Mouse (Mus musculus) embryo, embryonic 10 days (tissue): ENCODE measurements around the gene Art3.
A peak's percentile ranks its signal among the peaks of the same experiment; 100 is the strongest.

Source experiments
- DNase-seq: peaks from one replicate; pipeline ENCODE4 v3.0.0-alpha.2; 2015; ENCODE audit warnings: low spot score

The Art3 gene

DNA sequence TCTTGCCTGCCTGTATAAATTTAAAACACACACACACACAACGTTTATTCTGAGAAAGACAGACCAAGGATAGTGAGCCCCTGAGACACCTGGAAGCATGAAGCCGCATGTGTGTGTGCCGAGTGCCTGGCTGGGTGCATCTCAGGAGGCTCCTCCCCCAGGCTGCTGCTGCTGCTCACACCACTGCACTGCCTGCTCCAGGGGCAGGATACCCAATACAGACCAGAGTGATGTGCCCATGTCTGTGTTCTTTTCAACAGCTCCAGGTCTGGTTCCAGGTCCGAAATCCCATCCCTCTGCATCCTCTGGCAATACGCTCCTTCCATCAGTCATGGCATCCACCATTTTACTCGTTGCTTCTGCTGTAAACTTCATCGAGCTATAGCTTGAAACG, 82.4 kb downstream of the Art3 start:
- no peak for DNase-seq

DNA sequence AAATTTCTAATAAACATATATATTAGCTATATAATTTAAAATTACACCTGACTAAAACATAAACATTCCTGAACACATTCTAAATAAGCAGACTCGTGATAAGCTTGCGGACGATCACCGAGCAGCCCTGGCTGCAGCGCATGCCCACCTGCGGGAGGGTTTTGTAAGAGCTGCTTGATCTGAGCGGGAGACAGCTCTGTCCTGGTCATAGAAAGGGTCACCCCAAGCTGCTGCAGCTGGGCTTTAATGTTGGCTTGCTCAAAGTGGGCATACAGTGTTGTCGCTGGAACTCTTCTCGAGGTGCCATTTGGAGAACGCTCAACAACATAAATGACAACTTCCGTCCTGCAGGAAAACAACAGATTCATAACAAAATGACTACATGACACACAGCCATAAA, 92.5 kb downstream of the Art3 start:
- DNase-seq = no peak

DNA sequence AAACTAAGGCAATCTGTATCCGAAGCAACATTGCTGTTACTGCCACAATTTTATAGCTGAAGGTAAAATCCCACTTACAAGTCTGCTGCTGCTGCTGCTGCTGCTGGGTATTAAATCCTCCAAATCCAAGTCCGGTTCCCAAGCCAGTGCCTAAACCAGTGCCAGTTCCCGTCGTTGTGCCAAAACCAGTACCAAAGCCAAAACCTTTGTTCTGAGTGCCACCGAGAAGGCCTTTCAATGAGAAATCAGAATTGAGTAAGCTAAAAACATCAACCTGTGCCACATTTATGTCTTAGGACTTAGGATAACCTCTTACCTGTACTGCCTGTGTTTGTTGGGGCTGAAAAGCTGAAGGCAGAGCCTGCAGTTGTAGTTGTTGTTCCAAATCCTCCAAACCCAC, 99.1 kb downstream of the Art3 start:
- no peak for DNase-seq

DNA sequence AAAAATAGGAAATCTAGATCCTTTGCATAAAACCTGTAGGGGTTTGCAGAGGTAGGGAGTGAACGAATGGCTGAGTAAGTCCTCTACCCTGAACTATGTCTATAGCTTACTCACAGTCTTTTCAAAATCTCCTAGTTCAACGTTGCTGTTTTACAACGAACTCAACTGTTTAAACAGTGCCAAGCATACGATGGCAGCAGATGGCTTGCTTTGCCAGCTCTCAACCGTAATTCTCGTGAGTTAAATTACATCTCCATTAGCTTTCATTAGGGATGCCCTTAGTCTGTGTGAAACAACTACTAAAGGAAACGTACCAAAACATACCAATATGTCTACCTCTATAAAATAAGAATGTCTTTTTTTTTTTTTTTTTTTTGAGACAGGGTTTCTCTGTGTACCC, 100.0 kb downstream of the Art3 start:
- DNase-seq = no peak

DNA sequence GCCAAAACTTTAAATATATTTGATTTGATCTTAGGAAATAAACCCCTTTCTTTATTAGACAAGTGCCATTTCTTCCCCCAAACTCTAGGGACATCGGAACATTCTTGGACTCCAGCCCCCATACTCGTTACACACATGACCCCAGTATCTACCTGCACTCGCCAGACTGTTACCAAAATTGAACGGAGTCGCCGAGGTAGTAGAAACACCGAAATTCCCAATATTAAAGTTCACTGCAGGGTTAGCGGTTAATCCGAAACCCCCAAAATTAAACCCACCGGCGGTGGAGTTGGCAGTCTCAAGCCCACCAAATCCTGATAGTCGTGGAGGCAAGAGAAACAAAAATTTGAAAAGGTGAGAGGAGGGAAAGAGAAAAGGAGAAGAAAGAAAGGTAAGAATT, 102.4 kb downstream of the Art3 start:
- peak; percentile 19 for DNase-seq

DNA sequence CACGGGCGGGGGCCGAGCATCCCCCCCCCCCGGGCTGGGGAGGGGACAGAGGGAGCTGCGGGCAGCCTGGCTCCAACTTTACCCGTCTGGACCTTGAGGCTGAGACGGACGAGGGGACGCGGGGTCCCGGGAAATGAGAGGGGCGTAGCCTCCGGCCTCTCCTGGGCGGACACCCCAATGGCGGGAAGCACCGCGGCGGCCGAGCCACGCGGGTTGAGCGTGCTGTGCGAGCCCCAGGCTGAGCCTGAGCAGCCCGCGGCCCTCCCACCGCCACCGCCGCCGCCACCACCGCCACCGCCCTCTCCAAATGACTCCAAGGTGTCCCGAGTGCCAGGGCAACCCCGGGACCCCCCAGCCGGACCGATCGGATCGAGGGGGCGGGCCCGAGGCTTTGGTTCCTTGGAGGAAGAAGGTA, 103.0 kb downstream of the Art3 start:
- peak; percentile 57 for DNase-seq

DNA sequence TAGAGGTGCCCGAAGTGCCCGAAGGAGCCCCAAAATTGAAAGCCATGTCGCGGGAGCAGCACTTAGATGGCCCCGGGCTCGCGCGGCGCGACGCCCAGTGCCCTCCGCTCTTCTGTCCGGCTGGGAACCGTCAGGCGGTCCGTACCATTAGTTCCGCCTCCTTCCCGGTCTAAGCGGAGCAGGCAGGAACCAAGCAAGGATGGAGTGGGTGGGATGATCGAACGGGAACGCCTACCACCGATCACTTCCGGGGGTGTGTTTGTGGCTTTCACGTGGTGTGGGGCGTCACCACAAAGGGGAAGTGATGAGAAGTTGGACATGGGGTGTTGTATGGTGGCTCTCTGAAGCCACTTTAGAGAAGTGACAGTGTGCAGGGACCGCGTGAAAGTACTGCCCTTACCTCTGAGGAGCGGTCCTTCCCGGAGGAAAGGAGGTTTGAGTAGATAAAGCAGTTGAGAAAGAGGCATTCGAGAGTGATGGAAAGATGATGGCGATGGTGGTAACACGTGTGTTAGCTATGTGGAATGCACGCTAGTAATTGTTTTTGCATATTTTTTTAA, 103.5 kb downstream of the Art3 start, which contains the start of gene Nup54:
Nup54 (minus strand) TSS at position 195 of the 560 bp plus-strand sequence.
- peak; percentile 98 for DNase-seq

DNA sequence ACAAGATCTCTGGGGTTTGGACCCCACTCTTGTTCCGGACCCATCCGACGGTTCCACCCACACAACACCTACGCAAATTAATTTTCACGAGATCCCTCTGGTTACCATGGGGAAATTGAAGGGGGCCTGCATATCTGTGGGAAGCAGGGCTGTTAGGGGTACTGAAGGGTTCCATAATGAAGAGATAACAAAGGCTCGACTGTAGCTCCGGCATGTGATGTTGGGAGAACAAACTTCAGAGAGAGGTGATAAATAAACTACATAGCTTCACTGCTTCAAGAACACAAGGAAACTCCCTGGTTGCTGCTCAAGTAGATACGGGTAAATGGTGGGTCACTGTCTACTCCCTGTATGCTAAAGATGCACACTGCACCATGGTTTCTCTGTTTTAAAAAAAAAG, 106.9 kb downstream of the Art3 start:
- no peak for DNase-seq

DNA sequence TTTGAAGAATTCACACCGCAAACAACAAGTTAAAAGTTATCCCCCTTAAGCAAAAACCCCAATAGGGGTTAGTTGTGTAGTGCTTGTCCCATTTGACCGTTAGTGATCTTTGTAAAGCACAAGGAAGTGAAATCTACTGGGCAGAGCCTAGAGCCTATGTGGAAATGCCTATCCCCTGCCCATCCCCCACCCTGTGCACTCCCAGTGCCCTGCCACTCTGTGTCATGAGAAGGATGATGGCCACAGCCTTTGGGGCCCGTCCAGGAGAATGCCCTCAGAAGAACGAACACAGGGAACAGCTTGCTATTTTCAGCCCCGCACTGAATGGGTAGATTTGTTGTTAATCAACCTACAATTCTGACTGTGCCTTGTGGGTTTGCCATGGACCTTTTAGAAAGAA, 109.9 kb downstream of the Art3 start:
- no peak for DNase-seq

DNA sequence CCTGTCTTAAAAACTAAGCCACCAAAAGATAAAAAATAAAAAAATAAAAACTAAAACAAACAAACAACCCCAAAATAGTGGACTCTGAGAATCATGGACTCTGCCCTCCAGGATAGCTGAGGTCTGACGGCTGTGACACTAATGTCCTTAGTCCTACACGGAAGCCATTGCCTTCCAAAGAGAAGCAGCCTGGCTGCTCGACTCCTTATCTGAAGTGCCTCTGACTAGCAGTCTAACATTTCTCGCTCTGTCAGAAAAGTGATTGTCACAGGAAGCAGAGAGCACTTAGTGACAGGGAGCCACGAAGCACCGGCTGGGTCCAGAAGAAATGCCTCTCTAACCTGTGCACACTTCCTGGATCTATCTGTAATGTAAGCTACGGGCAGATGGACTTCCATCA, 111.3 kb downstream of the Art3 start:
- no peak for DNase-seq

DNA sequence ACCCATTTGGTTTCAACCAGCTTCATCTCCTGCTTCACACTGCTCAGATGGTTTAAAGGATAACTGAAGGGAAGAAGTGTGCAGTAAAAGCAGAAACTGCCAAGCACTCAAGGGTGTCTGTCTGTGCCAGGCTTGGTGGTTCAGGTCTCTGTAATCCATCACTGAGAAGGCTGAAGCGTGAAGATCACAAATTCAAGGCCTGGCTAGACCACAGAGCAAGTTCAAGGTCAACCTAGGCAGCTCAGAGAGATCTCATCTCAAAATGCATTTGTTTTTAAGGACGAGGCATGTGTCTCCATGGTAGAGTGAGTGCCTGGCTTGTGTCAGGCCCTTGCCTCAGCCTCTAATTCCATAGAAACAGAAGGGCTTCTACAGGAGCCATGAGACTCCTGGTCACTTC, 113.4 kb downstream of the Art3 start:
- DNase-seq = no peak

DNA sequence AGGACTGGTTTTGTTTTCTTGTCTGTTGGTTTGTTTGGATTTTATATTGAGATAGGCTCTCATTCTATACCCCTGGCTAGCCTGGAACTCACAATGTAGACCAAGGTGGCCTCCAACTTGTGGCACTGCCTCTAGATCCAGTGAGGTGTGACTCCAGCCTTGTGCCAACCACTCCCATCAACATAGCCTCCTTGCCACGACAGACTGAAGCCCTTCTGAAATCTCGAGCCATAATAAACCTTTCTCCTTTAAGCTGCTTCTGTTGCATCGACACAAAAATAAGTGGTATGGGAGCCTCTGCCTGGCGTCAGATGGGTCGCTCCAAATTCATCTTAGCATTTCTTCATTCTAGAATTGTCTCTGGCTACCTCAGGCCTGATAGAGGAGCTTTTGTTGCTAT, 115.1 kb downstream of the Art3 start:
- DNase-seq = no peak

DNA sequence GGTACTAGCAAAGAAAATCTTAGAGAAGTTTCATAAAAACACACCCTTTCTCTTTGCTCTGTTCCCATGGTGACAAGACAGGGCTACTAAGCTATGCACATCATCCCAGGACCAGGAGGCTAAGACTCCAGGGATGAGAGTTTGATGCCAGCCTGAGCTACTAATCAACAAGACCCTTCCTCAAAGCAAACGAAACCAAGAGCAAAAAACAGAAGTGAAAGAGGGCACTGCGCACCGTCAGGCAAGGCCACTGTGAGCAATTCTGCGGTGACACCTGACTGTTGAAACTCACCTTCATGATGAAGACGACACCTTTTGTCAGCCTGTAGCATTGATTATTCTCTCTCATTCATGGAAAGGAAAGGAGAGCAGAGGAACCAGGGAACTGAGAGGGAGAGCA, 121.2 kb downstream of the Art3 start:
- DNase-seq = no peak

DNA sequence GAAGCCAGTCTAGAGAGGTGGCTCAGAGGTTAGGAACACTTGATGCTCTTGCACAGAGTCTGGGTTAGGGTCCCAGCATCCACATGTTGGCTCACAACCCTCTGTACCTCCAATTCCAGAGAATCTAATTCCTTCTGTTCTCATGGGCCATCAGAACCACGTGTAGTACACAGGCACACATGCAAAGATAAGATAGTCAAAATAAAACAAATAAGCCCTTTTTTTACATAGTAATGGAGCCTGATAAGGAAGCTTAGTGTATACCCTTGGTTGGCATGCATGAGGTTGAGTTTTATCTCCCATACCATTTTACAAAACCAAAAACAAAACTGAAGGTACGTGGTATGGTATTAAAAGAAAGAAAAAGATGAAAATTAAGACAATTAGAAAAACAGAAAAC, 125.8 kb downstream of the Art3 start:
- DNase-seq = no peak

DNA sequence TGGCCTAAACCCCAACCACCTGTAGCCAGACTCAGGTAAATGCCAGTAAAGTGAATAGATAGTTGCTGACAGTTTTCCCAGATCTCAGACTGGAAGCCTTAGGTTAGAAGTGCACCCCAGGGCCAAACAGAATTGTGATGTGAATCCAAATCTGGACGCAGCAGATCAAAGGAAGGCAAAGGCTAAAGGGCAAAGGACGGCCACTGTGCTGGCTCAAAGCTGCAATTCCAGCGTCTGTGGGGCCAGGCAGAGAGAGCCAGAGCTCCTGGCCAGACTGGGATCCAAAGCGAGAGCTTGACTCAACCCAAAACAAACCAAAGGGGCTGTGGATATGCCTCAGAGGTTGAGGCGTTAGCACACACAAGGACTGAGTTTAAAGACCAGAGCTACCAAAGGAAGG, 127.1 kb downstream of the Art3 start:
- peak; percentile 20 for DNase-seq

DNA sequence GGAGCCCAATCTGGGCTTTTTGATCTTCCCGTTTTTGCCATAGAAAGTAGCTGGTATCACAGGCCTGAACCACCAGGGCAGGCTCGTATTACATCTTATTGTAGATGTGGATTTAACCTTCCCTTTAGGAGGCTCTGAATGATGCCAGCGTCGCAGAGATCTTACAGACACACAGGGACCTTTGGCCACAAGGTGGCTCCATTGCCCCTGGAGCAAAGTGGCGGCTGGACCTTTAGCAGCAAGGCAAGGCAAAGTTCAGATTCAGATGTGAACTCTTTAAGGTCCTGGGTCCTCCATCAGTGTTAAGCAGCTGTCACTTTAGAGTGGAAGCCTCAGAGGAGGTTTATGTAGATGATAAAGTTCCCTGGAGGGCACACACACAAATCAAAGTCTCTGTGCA, 129.7 kb downstream of the Art3 start:
- peak; percentile 83 for DNase-seq
